Mouse (Mus musculus) liver, embryonic 14.5 days (tissue): Measurements from ENCODE around the gene Ppa2. TPM values are rescaled to one million over a fixed set of nuclear protein-coding genes. Genes with fewer than 3 reads are reported as not detected.

Source experiments
- ATAC-seq: fragments of 200-750 bp; cut with Nextera tagmentation; 2 replicates; pipeline ENCODE4 v1.8.0; 2017; ENCODE audit warnings: moderate number of reproducible peaks, mild to moderate bottlenecking, moderate library complexity; ENCODE audit not compliant: insufficient read depth
- DNase-seq, 3 experiments: peaks; one replicate each; pipeline ENCODE4 v3.0.0-alpha.2; 2012 to 2013; ENCODE audit warnings: low read depth in 3 of 3, low spot score in 3 of 3
- H3K27ac ChIP-seq: fragments of 300-500 bp; sonication (generic); 2 replicates; pipeline ENCODE4 v1.5.1; 2014; ENCODE audit warnings: moderate library complexity, mild to moderate bottlenecking, control low read depth, inconsistent platforms
- H3K27me3 ChIP-seq: fragments of 300-500 bp; sonication (generic); 2 replicates; pipeline ENCODE4 v1.6.1; 2014; ENCODE audit warnings: mild to moderate bottlenecking, low read length, moderate library complexity; ENCODE audit not compliant: control insufficient read depth, insufficient read depth
- H3K36me3 ChIP-seq: fragments of 300-500 bp; sonication (generic); replicated peaks from 2 replicates; pipeline ENCODE4 v1.6.1; 2014; ENCODE audit warnings: low read depth; ENCODE audit not compliant: control insufficient read depth, insufficient read depth
- H3K4me1 ChIP-seq, 2 experiments: fragments of 200-500 bp in 1 of 2; fragments of 300-500 bp in 1 of 2; sonication (generic) in 1 of 2; replicated peaks; 2 replicates each; pipeline ENCODE4 v1.6.1; 2012 to 2014; ENCODE audit warnings: antibody characterized with exemption in 1 of 2, inconsistent platforms in 1 of 2, low read length in 1 of 2; ENCODE audit not compliant: control insufficient read depth in 2 of 2, insufficient read depth in 2 of 2
- H3K4me2 ChIP-seq: fragments of 300-500 bp; sonication (generic); 2 replicates; pipeline ENCODE4 v1.6.1; 2014; ENCODE audit warnings: low read depth, mild to moderate bottlenecking, control low read depth, moderate library complexity
- H3K4me3 ChIP-seq, 2 experiments: fragments of 200-500 bp in 1 of 2; fragments of 300-500 bp in 1 of 2; sonication (generic) in 1 of 2; 2 replicates each; pipeline ENCODE4 v1.5.1; 2012 to 2014; ENCODE audit warnings: low read depth in 2 of 2, low read length in 2 of 2, mild to moderate bottlenecking in 2 of 2, control low read depth in 1 of 2, inconsistent platforms in 1 of 2, moderate library complexity in 1 of 2; ENCODE audit not compliant: insufficient read depth in 1 of 2
- H3K9ac ChIP-seq: fragments of 300-500 bp; sonication (generic); replicated peaks from 2 replicates; pipeline ENCODE4 v1.6.1; 2014; ENCODE audit warnings: mild to moderate bottlenecking, control low read depth, moderate library complexity
- H3K9me3 ChIP-seq: fragments of 300-500 bp; sonication (generic); 2 replicates; pipeline ENCODE4 v1.6.1; 2016; ENCODE audit warnings: low read length, mixed read lengths; ENCODE audit not compliant: control insufficient read depth
- CTCF ChIP-seq: IDR thresholded peaks from 2 replicates; pipeline ENCODE4 v1.5.1; 2016; ENCODE audit warnings: antibody characterized with exemption, low read depth, control low read depth
- EP300 ChIP-seq: IDR thresholded peaks from 2 replicates; pipeline ENCODE4 v1.6.1; 2016; ENCODE audit warnings: antibody characterized with exemption, low read depth
- WGBS: fragments of 180-500 bp; shearing (Covaris S2); extraction: QIAGEN DNeasy Blood & Tissue Kit; methylation state at CpG from one replicate; pipeline ENCODE4 v1.1.7; 2014; ENCODE audit not compliant: insufficient replicate concordance; 5-methylcytosine and 5-hydroxymethylcytosine counted together
- polyA plus RNA-seq, 2 experiments: library from polyadenylated mRNA; depleted of rRNA in 1 of 2; stranded (reverse) in 1 of 2; unstranded in 1 of 2; fragments of >200 nt; fragmentation: Nextera tagmentation in 1 of 2; extraction: Ambion mirVana in 1 of 2; gene quantifications; 2 replicates each; pipeline versions ENCODE4 v1.2.1 to v1.2.3; 2012 to 2014

Gene Ppa2
- polyA plus RNA-seq (2012; rRNA removed) (8.6 and 18.4 TPM in 2 replicates), polyA plus RNA-seq (2014; fragmentation: Nextera tagmentation; extraction: Ambion mirVana) (42.1 and 47.1 TPM in 2 replicates)

DNA sequence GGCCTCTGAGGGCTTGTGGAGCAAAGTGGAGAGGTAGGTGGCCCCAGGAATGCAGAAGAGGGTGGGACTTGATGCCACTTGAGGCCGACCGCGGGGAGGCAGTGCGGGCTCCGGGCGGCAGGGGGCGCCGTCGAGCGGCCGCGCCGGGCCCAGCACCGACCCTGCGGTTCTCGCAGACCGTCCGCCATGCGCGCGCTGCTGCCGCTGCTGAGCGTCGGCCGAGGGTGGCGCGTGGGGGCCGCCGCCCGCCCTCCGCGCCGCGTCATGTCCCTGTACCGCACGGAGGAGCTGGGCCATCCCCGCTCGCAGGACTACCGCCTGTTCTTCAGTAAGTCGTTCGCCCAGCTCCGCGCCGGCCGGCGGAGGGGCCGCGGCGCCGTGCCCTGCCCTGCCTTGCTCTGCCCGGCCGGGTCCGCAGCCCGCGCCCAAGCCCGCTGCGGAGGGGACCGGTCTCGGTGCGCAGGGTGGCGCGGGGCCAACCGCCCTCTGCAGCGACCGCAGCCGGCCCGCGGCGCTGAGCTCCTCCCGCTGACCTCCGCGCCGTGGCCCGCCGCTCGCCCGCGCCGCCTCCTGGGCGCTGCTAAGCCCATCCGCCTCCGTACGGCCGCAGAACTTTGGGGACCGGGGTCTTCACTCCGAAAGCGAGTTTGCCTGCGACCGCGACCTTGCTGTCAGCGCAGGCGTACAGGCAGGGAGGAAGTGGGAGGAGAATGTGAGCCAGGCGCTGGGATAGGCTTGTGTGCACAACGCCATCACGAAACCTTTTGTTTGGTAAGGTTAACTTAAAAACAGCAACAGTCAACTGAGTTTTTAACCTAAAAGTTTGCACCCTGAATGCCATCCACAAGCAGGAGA is at the start of gene Ppa2:
Ppa2 (plus strand) TSS at position 157 of the 855 bp plus-strand sequence.
- H3K27me3 ChIP-seq = no peaks in the 10 kb centered on the region
- peak within 1 kb of the TSS; percentile 69 for H3K9ac ChIP-seq
- TF ChIP-seq EP300 = no peak
- TF ChIP-seq CTCF = peak; percentile 61
- ATAC-seq = peak; percentile 88
- no peaks in the 10 kb centered on the region for H3K9me3 ChIP-seq
- DNase-seq = peak; percentile 55
- H3K4me2 ChIP-seq = peak within 1 kb of the TSS; percentile 73
- peaks cover 0 to 8% of the 10 kb centered on the region in 2 experiments; a peak in 2 of 4 replicates for H3K4me1 ChIP-seq
- no peaks in the 10 kb centered on the region for H3K36me3 ChIP-seq
- peak within 1 kb of the TSS; percentile 71 to 75 for H3K4me3 ChIP-seq
- WGBS = under 1% methylated on average over 88 of the region's 95 CpGs
- H3K27ac ChIP-seq = peak within 1 kb of the TSS; percentile 49

DNA sequence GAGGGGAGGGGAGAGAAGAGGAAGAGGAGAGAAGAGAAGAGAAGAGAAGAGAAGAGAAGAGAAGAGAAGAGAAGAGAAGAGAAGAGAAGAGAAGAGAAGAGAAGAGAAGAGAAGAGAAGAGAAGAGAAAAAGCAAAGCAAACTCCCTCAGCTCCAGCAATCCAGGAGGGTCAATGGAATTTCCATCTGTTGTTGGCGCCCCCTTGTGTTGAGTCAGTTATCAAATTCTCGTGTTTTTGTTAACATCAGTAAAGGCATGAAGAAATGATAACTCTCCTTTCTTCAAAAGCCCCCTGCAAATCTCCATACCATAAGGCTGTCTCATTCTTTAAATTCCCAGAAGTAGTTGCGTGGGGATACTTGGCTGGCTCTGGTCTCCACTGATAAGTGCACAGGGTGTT is 38.0 kb upstream of the Ppa2 start:
- no peak overlapping the region for H3K27ac ChIP-seq
- no peaks in the 10 kb centered on the region for H3K4me1 ChIP-seq
- H3K9ac ChIP-seq = no peak overlapping the region
- TF ChIP-seq EP300 (no peak), CTCF (peak; percentile 47; the same call in 1 of the 2 replicates)
- no peaks in the 10 kb centered on the region for H3K27me3 ChIP-seq
- DNase-seq (peak; percentile 17 to 35 (median 22)), ATAC-seq (no peak)
- no peak overlapping the region for H3K4me3 ChIP-seq
- WGBS = 6% methylated on average over 3 of the region's 3 CpGs
- H3K4me2 ChIP-seq = no peak overlapping the region
- H3K36me3 ChIP-seq = no peaks in the 10 kb centered on the region
- no peaks in the 10 kb centered on the region for H3K9me3 ChIP-seq

DNA sequence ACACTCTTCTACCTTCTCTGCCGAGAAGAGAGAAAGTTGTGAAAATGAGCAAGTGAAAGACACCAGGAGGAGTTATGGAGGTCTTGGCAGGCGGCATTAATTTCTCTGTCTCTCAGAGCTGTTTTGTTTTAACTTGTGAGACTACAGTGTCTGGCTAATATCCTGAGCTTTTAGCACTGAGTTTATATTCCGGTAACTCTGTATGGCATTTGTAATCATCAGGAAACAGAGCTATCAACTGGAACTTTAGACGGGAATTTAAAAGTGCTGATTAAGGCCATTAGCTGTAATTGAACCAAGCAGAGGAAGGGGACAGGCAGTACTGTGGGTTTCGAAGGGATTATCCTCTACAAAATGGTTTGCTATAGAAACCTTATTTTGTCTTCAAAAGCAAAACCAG is 25.3 kb upstream of the Ppa2 start:
- Histone ChIP-seq H3K9me3 (no peaks in the 10 kb centered on the region), H3K4me3 (no peak overlapping the region), H3K27me3 (no peaks in the 10 kb centered on the region), H3K4me1 (no peaks in the 10 kb centered on the region), H3K9ac (no peak overlapping the region), H3K27ac (no peak overlapping the region), H3K36me3 (no peaks in the 10 kb centered on the region), H3K4me2 (no peak overlapping the region)
- ATAC-seq (no peak), DNase-seq (no peak)
- no peak for TF ChIP-seq EP300
- TF ChIP-seq CTCF = no peak
- WGBS = 48% methylated on average over 5 of the region's 5 CpGs

DNA sequence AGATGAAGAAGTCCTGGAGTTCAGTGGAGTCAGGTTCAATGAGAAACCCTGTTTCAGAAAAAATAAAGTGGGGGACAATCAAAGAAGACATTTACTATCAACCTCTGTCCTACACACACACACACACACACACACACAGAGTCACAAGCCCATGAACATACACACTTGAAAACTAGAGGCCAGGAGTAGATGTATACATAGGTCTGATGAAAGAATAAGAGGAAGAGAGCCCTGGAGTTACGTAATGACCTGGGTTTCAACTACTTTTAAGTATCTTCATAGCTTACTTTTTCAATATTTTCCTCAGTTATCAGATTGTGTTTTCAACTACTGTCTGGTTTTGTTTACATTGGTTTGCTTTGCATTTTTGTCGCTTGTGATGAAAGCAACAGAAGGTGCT is 21.1 kb upstream of the Ppa2 start:
- ATAC-seq = no peak
- DNase-seq = no peak
- Histone ChIP-seq H3K4me3 (no peak overlapping the region), H3K27ac (no peak overlapping the region), H3K9me3 (no peaks in the 10 kb centered on the region), H3K27me3 (no peaks in the 10 kb centered on the region), H3K4me1 (no peaks in the 10 kb centered on the region), H3K36me3 (no peaks in the 10 kb centered on the region), H3K4me2 (no peak overlapping the region), H3K9ac (no peak overlapping the region)
- 55% methylated on average over 2 of the region's 2 CpGs for WGBS
- TF ChIP-seq CTCF (no peak), EP300 (no peak)

DNA sequence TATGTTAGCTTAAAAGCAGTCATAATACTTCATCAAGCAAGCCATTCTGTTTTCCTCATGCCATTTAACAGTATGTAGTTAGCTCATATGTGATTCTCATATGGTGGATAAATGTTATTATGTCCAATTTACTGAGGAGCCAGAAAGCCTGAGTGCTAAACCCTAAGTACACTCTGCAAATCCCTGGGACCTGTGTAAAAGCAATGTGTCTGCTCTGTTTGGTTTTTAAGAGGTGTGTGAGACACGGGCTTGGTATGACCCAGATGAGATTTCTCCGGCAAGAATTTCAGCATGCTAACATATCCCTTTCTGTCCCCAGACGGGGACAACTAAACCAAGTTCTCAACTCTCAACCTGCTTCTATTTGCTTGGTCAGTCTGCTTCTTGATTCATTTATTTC is 5.6 kb upstream of the Ppa2 start:
- DNase-seq (no peak), ATAC-seq (no peak)
- Histone ChIP-seq H3K4me3 (no peak overlapping the region), H3K4me2 (no peak overlapping the region), H3K27ac (no peak overlapping the region), H3K4me1 (no peaks in the 10 kb centered on the region), H3K36me3 (no peaks in the 10 kb centered on the region), H3K9me3 (no peaks in the 10 kb centered on the region), H3K9ac (no peak overlapping the region), H3K27me3 (no peaks in the 10 kb centered on the region)
- 66% methylated on average over 3 of the region's 3 CpGs for WGBS
- no peak for TF ChIP-seq CTCF
- no peak for TF ChIP-seq EP300
